Mouse (Mus musculus) kidney, adult 11 months (tissue): ENCODE data around the gene Spen.

Experiments used
- DNase-seq: peaks from one replicate; pipeline ENCODE4 v3.0.0; 2022

The Spen gene

DNA sequence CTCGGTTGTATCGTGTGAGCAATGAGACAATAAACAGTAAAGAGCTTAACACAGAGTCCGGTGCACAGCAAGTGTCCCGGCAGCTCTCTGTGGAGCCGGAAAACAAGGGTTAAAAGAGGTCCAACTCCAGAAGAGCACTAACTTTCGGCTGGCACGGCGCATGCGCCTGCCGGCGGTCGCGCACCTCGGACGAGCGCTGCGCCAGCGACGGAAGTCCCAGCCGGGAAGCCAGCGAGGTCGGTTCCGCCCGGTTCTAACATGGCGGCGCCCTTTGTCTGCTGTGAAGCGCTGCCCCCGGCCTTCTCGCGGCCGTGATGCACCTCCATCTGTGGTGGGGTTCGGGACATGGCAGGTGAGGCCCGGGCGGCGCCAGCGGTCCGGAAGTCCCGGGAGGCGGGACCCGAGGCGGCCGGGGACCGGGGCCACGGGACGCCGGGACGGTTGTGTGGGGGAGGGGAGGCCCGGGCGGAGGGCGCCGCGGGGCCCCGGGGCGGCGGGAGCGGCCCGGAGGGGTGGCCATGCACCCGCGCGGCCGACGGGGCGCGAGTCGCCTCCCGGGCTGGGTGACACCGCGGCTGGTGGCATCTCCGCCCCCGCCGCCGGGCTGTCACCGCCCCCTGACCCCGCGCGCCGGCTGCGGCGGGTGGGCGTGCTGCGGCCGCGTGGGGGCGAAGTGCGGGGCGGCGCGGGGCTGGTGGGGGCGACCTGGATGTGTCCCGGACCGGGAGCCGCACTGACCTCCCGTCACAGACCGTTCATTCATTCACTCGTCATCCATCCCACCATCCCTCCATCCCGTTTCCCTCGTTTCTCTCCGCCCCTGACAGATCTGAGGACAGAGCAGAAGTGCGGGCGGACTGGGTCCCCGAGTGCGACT is 93.7 kb downstream of the Spen start, which contains the start of gene Zbtb17:
TSS of gene Zbtb17 (plus strand) at position 204 of the 877 bp plus-strand sequence.
- peak; percentile 83 for DNase-seq

DNA sequence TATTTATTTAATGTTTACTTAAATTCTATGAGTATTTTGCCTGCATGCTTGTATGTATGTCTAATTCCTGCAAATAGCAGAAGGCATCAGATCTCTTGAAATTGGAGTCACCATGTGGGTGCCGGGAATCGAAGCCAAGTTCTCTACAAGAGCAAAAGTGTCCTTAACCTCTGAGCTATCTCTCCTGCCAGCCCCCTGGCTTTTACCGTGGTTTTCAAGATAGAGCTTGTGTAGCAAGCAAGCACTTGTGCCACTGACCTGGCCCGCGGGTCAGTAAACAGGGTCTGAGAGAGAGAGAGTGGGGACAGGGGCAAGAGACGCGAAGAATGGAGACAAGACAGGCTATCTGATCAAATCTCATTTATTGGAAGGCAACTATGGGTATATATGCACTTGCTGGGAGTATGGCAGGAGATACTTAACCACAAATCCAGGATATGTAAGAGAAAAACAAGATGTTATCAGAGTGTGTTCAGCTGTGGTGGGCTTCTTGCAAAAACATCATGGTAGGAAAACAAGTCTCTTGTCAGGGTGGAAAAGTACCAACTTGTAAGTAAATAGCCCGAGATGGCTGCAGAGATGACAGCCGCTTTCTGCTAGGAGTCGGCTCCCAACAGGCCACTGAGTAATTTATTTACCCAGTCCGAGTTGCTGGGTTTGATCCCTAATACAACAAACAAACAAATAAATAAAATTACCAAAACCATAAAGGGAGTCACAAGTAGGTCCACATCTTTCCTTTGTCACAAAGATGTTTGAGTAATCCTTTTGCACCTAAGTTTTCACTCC is 94.6 kb downstream of the Spen start:
- DNase-seq: no peak

DNA sequence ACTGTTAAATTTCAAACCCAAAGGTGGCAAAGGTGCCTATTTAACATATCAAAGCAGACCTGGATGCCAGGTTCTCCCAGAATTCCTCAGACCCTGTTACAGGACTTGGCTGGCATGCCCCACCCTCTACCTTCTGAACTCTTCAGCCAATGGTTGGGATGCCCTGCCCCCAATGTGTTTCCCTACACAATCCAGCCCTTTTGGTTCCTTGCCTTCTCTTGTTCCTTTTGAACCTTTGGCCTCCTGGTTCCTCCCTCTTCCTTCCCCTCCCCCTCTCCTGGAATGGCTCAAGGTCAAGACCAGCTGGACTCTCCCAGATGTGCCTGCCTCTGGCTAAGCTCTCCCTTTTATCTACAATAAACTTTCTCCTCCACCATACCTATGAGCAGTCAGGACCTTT is 97.5 kb downstream of the Spen start:
- peak; percentile 89 for DNase-seq

DNA sequence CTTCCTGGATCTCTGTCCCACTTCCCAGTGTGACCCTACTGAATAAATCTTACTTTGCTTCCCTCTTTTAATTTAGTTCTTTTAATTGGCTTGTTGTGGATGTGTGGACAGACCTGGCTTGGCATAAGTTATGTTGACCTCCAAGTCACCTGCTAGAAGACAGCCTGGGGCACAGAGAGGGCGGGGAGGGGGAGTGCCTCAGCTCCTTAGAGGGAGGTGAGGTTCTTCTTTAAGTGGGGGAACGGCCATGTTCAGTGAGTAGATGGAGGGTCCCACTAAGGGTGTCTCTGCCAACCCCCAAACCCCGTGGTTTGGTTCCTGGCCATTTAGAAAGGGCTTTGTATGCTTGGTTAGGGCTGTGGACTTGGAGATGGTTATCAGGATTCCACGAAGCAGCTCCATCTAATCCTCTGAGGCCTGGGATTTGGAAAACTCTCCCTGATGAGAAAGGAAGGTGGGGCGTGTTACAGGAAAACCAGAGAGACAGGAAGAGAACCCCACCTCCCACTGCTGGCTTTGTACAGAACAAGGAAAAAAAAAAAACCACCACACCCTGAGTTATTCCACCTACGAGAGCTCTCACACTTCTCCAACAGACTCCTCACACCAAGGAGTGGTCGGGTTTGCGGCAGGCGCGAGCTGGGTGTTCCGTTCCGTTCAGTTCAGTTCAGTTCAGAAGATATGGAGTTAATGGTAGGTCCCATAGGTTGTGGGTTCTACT is 99.2 kb downstream of the Spen start:
- peak; percentile 74 for DNase-seq

DNA sequence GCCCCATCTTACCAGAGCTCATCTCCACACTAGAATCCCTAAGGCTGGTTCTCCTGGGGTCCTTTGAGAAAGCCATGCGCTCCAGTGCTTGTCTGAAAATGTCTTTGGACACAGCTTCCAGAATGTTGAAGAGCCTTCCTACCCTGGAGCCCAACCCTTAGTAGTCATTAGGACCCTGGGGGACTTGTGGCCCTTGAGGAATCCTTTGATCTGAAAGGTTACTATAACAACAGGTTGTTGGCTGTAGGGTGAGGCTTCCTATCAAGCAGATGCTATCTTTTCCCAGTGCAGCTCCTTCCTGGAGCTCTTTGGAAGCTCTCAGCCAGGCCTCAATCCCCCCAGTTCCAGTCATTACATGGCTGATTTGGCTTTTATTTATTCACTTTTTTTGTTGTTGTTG is 102.4 kb downstream of the Spen start, which contains the start of gene Srarp:
TSS of gene Srarp (minus strand) at position 132 of the 400 bp plus-strand sequence.
- no peak for DNase-seq

DNA sequence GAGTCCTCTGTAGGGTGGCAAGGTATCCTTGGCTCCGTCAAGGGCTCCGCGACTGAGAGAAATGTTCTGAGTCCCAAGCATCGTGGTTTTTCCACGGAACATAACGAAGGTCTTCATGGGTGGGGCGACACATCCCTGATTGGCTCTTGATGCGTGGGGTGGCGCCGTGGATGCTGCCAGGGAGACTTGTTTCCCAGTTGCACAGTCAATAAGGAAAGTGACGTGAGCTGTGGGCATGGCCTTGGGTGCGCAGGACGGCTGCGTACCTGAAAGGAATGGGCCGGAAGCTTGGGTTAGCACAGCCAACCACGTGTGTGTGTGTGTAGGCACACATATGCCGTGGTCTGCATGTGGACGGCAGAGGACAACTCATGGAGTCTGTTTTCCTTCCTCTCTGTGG is 105.2 kb downstream of the Spen start:
- DNase-seq: no peak

DNA sequence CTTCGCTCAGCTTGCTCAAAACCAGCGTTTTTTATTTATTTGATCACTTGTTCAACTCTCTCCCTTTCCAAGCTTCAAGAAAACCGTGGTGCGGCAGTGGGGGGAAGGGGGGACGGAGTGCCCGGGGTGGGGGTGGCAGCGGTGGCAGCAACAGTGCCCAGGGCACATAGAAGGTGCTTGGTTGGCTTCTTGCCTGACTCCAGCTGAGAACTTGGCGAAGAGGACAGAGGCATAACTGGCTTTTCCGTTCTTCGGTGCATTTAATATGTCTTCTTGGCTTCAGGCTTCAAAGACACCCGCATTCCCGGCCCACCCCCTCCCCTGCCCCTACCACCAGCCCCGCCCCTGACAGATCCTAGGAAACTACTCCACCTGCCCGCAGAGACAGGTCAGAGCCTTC is 105.7 kb downstream of the Spen start:
- no peak for DNase-seq

DNA sequence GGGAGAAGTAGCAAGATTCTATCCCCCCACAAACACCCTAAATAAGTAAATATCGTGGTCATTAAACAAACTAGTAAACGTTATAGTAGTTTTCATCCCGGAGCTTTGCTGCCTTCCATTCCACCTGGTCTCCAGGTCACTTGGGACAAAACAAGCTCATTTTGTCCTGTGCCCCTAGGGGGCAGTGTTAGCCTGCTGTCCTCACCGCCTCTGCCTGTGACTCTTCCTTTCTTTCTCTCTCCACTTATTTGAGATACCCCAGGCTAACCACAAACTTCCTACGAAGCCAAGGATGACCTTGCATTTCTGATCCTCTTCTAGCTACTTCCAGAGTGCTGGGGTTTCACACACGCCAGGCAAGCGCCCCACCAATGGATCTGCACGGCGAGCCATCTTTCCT is 107.4 kb downstream of the Spen start:
- DNase-seq: peak; percentile 72

DNA sequence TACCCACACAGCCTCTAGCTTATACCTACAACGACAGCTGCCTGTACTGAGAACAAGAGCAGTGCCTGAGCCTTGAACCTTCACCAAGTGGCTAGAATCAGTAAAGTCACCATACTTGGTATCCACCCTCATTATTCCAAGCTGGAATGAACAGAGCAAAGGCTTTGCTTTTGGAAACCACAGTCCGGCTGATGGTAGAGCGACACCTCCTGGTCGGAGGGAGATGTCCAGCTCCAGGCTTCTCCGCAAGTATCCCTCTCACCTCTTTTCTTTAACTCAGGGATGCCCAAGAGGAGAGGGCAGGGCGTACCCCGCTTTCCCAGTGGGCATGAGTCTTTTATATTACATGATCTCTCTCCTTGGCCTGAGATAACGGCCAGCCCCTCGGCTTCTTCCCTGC is 108.5 kb downstream of the Spen start:
- DNase-seq: peak; percentile 52

DNA sequence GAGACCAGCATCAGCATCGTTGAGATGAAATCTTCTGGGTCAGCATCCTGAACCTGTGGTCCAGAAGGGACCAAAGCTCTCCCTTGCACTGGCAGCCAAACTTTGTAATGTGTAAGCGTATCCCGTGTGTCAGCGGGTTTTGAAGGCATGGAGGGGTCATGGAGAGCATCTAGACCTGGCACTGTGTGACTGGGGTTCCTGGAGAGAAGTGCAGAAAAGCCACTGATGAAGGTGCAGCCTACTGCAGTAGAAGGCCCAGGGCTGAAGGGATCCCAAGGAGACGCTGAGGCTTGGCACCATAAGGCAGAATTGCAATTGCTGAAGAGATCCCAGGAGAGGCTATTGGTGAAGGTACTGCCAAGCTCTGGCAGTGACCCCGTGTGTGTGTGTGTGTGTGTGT is 109.0 kb downstream of the Spen start:
- DNase-seq: no peak

DNA sequence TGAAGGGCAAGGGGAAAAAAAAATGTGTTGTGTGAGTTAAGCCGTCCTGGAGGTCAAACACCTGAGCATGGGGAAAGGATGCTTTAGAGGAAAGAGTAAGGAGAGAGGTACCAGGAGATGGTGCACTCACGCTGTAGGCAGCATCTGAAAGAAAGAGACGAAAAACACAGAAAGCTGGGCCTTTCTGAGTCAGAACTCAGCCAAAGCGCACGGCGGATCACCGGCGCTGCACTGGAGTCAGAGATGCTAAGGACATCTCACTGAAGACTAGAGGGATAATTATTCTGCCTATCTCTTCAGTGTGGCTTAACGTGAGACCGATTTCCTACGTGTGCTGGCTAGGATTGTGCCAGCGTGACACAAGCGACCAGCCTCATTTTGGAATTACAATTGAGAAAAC is 110.5 kb downstream of the Spen start:
- DNase-seq: no peak

DNA sequence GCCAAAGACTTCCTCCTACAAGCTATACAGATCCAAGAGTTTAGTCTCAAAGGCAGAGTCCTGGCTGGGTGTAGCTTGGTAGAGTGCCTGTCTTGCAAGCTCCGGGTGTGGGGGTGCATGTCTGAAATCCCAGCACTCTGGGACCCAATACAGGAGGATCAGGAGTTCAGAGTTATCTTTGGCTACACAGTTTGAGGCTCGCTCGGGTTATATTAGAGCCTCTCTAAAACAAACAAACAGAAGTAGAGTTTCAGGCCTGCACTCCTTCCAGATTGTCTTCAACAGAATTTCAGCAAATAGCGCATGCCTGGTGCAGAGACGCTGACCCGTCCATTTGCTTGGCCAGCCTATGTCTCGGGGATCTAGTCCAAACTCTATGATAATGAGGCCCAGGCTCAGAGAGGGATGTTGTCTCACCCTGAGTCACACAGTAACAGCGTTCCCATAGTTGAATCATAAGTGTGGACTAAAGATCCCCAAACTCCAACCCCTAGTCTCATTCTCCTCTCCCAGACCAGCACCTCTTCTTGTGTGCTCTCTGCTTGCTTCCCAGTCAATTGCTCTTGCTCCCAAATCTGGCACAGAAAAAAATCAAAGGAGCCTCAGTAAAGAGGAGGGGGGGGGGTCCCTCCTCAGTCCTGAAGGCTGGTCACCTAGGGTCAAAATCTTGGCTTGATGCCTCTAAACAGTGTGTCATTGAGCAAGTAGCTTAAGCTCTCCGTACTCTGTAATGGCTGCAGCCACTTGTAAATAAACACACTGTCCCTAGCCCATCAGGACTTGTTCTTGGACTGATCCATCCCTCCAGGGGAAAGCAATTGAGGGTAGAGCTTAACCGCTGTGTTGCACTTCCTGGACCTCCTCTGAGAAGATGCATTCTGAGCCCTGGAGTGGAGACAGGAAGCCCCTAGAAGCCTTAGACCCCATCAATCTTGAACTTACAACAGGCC is 111.3 kb downstream of the Spen start:
- DNase-seq: no peak

DNA sequence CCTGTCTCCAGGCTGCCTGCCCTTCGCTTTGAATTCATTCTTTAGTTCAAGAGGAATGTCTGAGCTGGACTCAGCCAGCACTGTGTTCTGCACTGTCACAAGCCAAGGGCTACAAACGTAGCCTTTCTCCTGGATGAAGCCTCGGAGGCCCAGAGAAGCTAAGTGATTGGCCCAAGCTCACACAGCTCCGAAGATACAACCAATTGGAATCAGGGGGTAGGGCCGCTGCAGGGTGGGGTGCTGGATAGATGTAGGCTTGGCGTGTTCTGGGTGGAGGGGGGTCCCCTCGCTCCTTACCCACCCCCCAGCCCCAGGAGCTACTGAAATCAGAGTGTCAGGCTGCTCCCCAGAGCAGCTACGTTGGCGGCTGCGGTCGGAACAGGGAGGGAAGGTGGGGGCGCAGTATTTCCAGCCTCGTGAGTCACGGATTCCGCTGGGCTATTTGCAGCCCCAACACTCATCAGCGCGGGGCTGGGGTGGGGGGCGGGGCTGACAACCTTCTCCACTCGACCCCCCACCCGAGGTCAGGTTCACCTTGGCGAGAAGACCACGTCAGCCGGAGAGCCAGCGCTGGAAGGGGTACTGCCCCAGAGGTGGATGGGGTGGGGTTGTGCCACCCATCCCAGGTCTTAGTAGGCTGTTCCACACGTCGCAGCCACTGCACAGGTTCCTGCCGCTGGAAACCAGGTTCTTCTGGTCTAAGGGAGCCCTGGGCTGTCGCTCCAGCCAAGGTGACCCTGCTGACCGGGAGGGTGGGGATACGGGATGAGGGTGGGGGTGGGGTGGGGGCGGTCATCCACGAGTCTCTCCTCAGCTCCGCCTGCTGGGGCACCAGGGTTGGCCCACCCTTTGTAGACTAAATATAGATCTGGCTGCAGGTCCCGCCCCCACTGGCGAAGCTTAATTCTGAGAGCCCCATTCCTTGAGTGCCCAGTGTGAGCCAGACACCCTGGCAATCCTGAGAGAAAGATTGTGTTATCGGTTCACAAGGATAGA is 112.6 kb downstream of the Spen start:
- peak; percentile 85 for DNase-seq

DNA sequence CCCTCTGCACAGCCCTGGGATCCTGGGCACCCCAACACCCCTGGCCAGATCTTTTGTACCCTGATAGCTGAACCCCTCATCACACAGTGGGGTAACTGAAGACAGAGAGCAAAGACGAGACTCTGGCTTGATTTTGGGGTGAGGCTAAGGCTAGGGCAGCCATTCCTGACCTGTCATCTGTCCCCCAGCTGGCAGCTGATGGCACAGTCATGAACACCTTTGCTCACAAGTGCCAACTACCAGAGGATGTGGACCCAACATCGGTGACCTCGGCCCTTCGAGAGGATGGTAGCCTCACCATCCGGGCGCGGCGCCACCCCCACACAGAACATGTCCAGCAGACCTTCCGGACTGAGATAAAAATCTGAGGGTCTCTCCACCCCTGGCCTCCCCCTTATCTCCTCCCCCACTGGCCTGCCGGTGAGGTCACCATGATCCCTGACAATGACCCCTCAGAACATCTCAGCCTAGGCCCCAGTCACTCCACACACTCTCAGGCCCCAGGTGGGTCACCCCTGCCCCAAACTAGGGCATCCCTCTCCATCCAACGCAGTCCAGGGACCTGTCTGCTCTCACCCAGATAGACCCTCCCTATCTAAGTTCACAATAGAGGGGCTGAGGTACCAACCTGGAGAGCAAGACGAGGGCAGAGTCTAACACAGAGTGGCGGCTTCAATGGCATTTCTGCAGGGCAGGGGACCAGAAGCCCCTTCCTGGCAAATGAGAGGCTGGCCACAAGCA is 114.5 kb downstream of the Spen start:
- no peak for DNase-seq

DNA sequence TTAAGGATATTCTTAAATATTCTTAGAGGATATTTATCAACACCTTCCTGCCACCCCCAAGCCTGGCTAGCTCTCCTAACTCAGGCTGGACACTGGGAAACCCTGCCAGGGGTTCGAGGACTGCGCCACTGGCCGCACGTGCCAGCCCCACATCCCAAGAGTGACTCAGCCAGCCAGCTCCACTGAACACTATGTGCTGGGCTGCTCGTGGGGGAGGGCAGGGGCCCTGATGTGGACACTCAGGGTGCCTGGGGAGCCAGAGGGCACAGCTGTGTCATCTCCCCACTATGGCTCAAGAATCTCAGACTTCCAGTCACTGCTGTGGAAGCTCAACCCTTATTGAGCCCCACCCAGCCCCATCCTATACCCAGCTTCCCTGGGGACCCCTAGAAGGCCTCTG is 115.1 kb downstream of the Spen start:
- no peak for DNase-seq

DNA sequence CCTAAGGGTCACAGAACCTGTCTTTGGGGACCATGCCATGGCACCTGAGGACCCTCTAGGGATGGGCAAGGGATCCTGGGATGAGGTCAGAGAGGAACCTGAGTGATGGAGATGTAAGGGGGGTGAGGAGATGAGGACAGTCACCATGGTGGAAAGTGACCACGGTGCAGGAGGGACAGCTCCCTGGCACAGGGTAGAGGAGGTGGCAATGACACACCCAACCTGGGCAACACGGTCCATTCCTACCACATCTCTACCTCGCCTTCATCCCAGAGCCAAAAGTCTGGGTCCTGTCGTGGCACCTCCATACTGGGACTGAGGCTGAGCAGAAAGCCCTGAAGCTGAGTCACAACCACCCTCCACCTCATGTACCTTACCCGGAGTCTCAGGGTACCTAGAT is 115.6 kb downstream of the Spen start:
- no peak for DNase-seq

DNA sequence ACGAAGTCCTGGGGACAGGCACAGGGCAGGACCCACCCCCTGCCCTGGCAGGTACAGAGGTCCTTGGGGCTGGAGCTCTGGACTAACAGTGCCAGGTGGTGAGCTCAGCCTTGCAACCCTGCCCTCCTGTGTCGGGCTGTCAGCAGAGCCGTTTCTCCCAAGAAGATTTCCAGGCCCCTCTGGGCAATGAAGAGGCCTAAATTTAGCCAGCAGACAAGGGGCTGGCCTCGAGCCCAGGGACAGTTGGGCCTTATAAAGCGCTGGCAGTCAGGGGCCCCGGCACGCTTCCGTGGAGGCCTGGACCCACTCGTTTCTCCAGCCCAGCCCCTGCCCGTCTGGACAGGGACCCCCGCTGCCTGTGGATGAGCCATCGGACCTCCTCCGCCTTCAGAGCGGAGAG is 117.0 kb downstream of the Spen start:
- DNase-seq: no peak

DNA sequence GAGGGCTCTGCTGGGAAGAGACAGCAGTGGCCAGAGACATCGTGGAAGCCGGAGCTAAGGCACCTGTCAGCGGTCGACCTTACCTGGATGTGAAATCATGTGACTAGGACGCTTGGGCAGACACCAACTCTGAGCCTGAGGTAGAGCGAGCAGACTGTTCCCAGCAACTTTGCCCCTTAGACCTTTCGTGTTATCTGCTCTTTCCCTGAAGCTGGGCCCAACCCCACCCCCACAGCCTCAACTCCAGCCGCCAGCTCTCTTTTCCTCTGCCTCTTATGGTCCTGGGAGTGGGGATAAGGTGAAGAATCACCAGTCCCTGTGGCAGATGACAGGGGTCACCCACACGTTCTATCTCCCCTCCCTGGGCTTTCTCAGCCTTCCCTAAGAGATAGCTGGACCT is 117.5 kb downstream of the Spen start:
- no peak for DNase-seq

DNA sequence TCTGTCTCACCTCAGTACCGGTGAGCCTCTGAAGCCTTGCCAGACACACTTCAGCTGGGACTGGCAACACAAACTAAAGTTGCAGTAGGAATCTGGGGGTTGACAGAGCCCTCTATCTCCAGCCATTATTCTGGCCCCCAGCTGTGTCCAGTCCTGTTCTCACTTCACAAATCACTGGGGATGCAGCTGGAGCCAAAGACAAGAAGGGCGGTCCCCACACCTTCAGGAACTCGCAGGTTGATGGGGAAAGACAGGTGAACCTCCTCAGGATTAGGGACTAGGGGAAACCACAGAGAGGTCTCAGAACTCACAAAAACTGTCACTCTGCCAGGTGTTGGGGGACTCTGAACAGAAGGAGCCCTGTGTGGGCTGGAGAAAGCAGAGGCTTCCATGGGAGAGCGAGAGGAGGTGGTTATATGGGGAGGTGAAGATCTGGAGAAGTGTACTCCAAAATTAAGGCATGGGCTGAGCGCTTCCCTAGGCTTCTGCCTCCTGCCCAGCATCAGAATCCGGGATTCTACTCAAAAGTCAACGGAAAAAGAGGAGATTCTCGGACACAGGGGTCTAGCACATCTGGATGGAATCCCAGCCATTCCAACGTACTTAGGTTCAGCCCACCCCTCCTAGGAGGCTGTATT is 118.1 kb downstream of the Spen start, which contains the start of gene Hspb7:
TSS of gene Hspb7 (plus strand) at position 588 of the 638 bp plus-strand sequence.
- DNase-seq: no peak
